Mouse (Mus musculus): ENCODE measurements at regions not wholly inside any gene's neighbourhood (a gene's known extent, or its start where the extent isn't known, plus 50 kb on each side); places are given as distances from the start of the nearest gene placed in this dataset.

DNA sequence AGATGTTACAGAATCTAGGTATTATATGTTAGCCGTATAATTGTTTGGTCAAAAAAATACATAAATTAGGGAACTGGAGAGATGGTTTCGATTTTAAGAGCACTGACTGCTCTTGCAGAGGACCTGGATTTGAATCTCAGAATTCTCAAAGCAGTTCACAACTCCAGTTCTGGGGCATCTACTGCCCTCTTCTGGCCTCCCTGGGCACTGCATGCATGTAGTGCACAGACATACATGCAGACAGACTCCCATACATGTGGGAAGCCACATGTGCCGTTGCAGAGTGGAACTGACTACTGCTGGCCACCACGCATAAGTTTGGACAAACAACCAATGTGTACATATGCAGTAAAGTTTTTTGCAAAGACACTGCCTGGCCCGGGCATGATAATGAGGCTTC is 62.0 kb upstream of the Foxn2 start:
- TF ChIP-seq CTCF (IDR thresholded peaks at IDR 0.05; ENCODE audit: borderline replicate concordance, extremely low read depth, insufficient read depth, insufficient read length) (peak; percentile 25; the same call in 1 of the 2 replicates), POLR2A (IDR thresholded peaks at IDR 0.05; ENCODE audit: borderline replicate concordance, extremely low read depth, insufficient read depth, insufficient read length, poor library complexity, severe bottlenecking) (no peak)
